Mouse (Mus musculus): ENCODE measurements around the gene Errfi1. TPM values are rescaled to one million over a fixed set of nuclear protein-coding genes. Genes with fewer than 3 reads are reported as not detected.
"Not testable (repeated sequence)": the region's sequence is repeated elsewhere in the genome, so short reads cannot be mapped to it uniquely, and the experiment has no call there.

The Errfi1 gene
- polyA plus RNA-seq, 1 experiment from 2014 or later: 26.9 TPM

- H3K4me1 ChIP-seq: peaks cover 29% of the 10 kb centered on the region
- no peak for ATAC-seq (ENCODE audit: insufficient number of reproducible peaks, insufficient read depth, low FRiP score, low TSS enrichment)
- WGBS: 80% methylated on average over 6 of the region's 6 CpGs
Measured at GRCm38 (mm10) chr4:150868161-150868560, 14.4 kb downstream of the Errfi1 start.

GRCm38 (mm10) chr4:150868859-150869258 lies 15.1 kb downstream of the Errfi1 start:
- ATAC-seq (ENCODE audit: insufficient number of reproducible peaks, insufficient read depth, low FRiP score, low TSS enrichment): no peak
- H3K4me2 ChIP-seq (replicated peaks): no peak overlapping the region
- peaks cover 25% of the 10 kb centered on the region for H3K4me1 ChIP-seq
- no peaks in the 10 kb centered on the region for H3K27me3 ChIP-seq
- no peak overlapping the region for H3K27ac ChIP-seq
- H3K9me3 ChIP-seq: no peaks in the 10 kb centered on the region
- WGBS: 79% methylated on average over 2 of the region's 2 CpGs
- no peak overlapping the region for H3K9ac ChIP-seq
- no peak overlapping the region for H3K4me3 ChIP-seq
- H3K36me3 ChIP-seq: peaks cover 29% of the 10 kb centered on the region

More at GRCm38 (mm10) chr4:150868161-150868560, 14.4 kb downstream of the Errfi1 start:
- Histone ChIP-seq H3K9ac (no peak overlapping the region), H3K27ac (no peak overlapping the region), H3K4me2 (replicated peaks) (no peak overlapping the region), H3K9me3 (no peaks in the 10 kb centered on the region), H3K4me3 (no peak overlapping the region), H3K36me3 (peaks cover 29% of the 10 kb centered on the region), H3K27me3 (no peaks in the 10 kb centered on the region)

GRCm38 (mm10) chr4:150869276-150870197 lies 15.8 kb downstream of the Errfi1 start:
- H3K4me3 ChIP-seq: no peak overlapping the region
- H3K27me3 ChIP-seq: no peaks in the 10 kb centered on the region
- H3K4me2 ChIP-seq (replicated peaks): no peak overlapping the region
- peaks cover 29% of the 10 kb centered on the region for H3K36me3 ChIP-seq
- no peaks in the 10 kb centered on the region for H3K9me3 ChIP-seq
- WGBS: 65% methylated on average over 17 of the region's 17 CpGs
- H3K4me1 ChIP-seq: peaks cover 25% of the 10 kb centered on the region
- no peak for ATAC-seq (ENCODE audit: insufficient number of reproducible peaks, insufficient read depth, low FRiP score, low TSS enrichment)
- peak overlapping the region; percentile 54; the same call in 1 of the 2 replicates for H3K27ac ChIP-seq
- no peak overlapping the region for H3K9ac ChIP-seq

DNA sequence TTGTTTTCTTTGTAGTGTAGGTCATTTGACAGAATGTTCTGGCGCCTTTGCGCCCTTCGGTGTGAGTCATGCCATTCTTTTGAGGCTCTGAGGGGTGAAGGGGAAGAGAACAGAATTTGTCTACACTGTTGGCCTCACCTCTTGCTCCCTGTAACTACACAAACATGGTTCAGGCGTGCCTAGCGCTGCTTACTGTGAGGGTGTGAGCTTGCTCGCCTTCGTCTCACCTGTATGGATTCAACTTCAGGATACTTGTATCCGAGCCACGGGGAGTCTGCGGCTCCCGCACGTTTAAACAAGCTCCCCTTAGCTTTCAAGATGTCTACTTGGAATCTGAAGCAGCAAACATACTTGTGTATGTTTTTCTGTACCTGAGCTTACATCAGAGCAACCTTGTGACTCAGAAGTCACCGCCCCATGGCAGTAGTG lies 17.3 kb downstream of the Errfi1 start:
- H3K27me3 ChIP-seq: no peaks in the 10 kb centered on the region
- H3K27ac ChIP-seq: peak overlapping the region; percentile 73; the same call in 1 of the 2 replicates
- no peaks in the 10 kb centered on the region for H3K9me3 ChIP-seq
- ATAC-seq (ENCODE audit: insufficient number of reproducible peaks, insufficient read depth, low FRiP score, low TSS enrichment): no peak
- H3K36me3 ChIP-seq: peaks cover 22% of the 10 kb centered on the region
- H3K4me1 ChIP-seq: peaks cover 25% of the 10 kb centered on the region
- no peak overlapping the region for H3K4me2 ChIP-seq (replicated peaks)
- no peak overlapping the region for H3K9ac ChIP-seq
- no peak overlapping the region for H3K4me3 ChIP-seq
- 78% methylated on average over 13 of the region's 13 CpGs for WGBS

- H3K4me1 ChIP-seq: peaks cover 25% of the 10 kb centered on the region
- peaks cover 17% of the 10 kb centered on the region for H3K36me3 ChIP-seq
- H3K27me3 ChIP-seq: no peaks in the 10 kb centered on the region
- no peak overlapping the region for H3K9ac ChIP-seq
- H3K4me2 ChIP-seq (replicated peaks): peak overlapping the region; percentile 6; the same call in 1 of the 2 replicates
- no peak overlapping the region for H3K4me3 ChIP-seq
- H3K9me3 ChIP-seq: no peaks in the 10 kb centered on the region
- whole genome bisulfite sequencing: 17% methylated on average over 10 of the region's 10 CpGs
- ATAC-seq (ENCODE audit: insufficient number of reproducible peaks, insufficient read depth, low FRiP score, low TSS enrichment): peak; percentile 73
- H3K27ac ChIP-seq: peak overlapping the region; percentile 73
Measured at GRCm38 (mm10) chr4:150871392-150872138, 17.8 kb downstream of the Errfi1 start.

DNA sequence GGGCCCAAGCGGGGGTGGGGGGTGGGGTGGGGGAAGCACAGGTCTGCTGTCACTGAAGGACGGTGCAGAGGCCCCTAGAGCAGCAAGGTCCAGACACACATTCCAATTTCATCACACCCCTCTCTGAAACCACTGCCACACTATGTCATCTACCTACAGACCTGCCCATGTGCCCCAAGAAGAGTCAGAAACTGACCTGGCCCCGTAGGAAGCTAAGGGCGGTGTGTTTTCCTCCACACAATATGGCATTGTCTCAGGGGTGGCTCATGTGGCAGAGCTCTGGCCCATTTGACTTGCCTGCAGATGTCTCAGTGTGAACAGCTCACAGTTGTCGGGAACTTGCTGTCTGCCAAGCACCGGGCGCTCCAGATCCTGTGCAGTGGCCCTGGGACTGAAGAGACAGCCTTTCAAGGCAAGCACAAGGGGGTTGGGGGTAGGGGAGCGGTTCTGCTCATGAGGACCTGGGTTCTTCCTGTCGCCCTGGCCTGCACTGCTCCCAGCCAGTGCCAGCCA lies 18.5 kb downstream of the Errfi1 start:
- no peak overlapping the region for H3K4me3 ChIP-seq
- 0 out of 2 replicates have a peak overlapping the region, but pooled peaks have one; percentile 30 for H3K9ac ChIP-seq
- peak; percentile 35; the same call in 1 of the 2 replicates for ATAC-seq (ENCODE audit: insufficient number of reproducible peaks, insufficient read depth, low FRiP score, low TSS enrichment)
- no peaks in the 10 kb centered on the region for H3K27me3 ChIP-seq
- H3K27ac ChIP-seq: peak overlapping the region; percentile 73
- H3K4me2 ChIP-seq (replicated peaks): peak overlapping the region; percentile 6; the same call in 1 of the 2 replicates
- no peaks in the 10 kb centered on the region for H3K9me3 ChIP-seq
- 12% methylated on average over 9 of the region's 9 CpGs for WGBS
- H3K36me3 ChIP-seq: peaks cover 10% of the 10 kb centered on the region
- H3K4me1 ChIP-seq: peaks cover 25% of the 10 kb centered on the region

DNA sequence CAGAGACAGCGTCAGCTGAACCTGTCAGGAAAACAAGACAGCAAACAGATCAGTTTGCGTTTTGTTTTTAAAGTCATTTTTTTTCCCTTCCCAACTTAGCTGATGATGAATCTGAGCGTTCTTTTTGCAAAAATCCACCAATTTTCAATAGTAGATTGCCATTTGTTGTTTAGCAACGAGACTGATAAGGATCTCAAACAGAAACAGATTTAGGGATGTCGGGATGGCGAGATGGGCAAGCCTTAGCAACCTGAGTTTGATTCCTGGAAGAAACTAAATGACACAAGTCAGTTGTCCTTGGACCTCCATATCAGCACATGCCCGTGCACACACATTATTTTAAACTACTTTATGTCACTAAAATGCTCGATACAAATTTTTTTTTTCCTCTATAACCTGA lies 19.0 kb downstream of the Errfi1 start:
- Histone ChIP-seq H3K9ac (0 out of 2 replicates have a peak overlapping the region, but pooled peaks have one; percentile 30), H3K4me3 (no peak overlapping the region), H3K4me1 (peaks cover 25% of the 10 kb centered on the region), H3K4me2 (replicated peaks) (peak overlapping the region; percentile 6; the same call in 1 of the 2 replicates), H3K27ac (peak overlapping the region; percentile 73), H3K9me3 (no peaks in the 10 kb centered on the region), H3K27me3 (no peaks in the 10 kb centered on the region), H3K36me3 (peaks cover 6% of the 10 kb centered on the region)
- no peak for ATAC-seq (ENCODE audit: insufficient number of reproducible peaks, insufficient read depth, low FRiP score, low TSS enrichment)
- 58% methylated on average over 8 of the region's 8 CpGs for WGBS

- not testable (repeated sequence) for H3K4me3 ChIP-seq; H3K9ac ChIP-seq; H3K36me3 ChIP-seq; H3K4me2 ChIP-seq (replicated peaks); H3K27me3 ChIP-seq; H3K27ac ChIP-seq; ATAC-seq (ENCODE audit: insufficient number of reproducible peaks, insufficient read depth, low FRiP score, low TSS enrichment)
- Histone ChIP-seq H3K9me3 (peaks cover 14% of the 10 kb centered on the region), H3K4me1 (peaks cover 23% of the 10 kb centered on the region)
- 81% methylated on average over 4 of the region's 4 CpGs for WGBS
Measured at GRCm38 (mm10) chr4:150874416-150874815, 20.7 kb downstream of the Errfi1 start.

DNA sequence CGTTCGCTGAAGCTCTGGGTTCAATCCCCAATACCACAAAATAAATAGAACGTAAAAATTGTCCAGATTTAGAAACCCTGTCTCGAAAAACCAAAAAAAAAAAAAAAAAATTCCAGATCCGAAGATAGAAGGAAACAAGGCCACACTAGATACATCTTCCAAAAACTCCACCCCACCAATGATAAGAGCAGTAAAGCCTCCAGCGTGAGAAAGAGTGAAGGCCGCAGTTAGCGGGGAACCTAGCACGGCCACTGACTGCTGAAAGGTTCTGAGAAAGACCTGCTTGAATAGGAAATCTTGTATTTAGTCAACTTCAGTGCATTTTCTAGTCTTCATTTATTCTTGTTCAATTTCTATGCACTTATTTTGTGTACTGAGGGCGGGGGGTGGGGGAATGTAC lies 21.7 kb downstream of the Errfi1 start:
- Histone ChIP-seq H3K36me3 (no peaks in the 10 kb centered on the region), H3K4me3 (no peak overlapping the region), H3K9ac (no peak overlapping the region), H3K4me2 (replicated peaks) (no peak overlapping the region), H3K9me3 (peaks cover 24% of the 10 kb centered on the region), H3K4me1 (peaks cover 17% of the 10 kb centered on the region), H3K27ac (no peak overlapping the region), H3K27me3 (no peaks in the 10 kb centered on the region)
- no peak for ATAC-seq (ENCODE audit: insufficient number of reproducible peaks, insufficient read depth, low FRiP score, low TSS enrichment)
- WGBS: 87% methylated on average over 10 of the region's 10 CpGs

GRCm38 (mm10) chr4:150879631-150880030 lies 25.9 kb downstream of the Errfi1 start:
- WGBS: 92% methylated on average over 22 of the region's 22 CpGs
- Histone ChIP-seq H3K4me2 (replicated peaks) (no peak overlapping the region), H3K27me3 (no peaks in the 10 kb centered on the region), H3K9me3 (peaks cover 27% of the 10 kb centered on the region), H3K36me3 (no peaks in the 10 kb centered on the region), H3K4me3 (no peak overlapping the region), H3K27ac (no peak overlapping the region), H3K9ac (no peak overlapping the region), H3K4me1 (no peaks in the 10 kb centered on the region)
- no peak for ATAC-seq (ENCODE audit: insufficient number of reproducible peaks, insufficient read depth, low FRiP score, low TSS enrichment)

DNA sequence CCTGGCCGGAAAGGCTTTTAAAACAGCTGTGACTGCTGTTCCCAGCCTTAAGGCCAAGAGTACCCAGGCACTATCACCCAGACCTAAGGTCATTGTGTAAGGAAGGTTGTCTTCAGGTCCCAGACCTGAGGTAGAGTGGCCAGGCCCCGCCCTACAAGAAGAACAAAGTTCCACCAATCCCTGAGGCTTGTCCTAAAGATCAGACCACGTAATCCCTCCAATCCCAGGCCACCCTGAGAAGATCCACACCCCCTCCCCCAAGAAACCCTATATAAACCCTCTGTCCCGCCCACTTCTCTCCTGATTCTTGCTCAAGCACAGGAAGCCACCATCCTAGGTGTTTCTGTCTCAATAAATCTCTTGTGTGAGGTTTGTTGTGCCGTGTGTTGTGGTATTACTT lies 26.6 kb downstream of the Errfi1 start:
- Histone ChIP-seq H3K27ac (no peak overlapping the region), H3K9ac (no peak overlapping the region), H3K4me3 (no peak overlapping the region), H3K4me1 (no peaks in the 10 kb centered on the region), H3K36me3 (no peaks in the 10 kb centered on the region), H3K27me3 (no peaks in the 10 kb centered on the region), H3K4me2 (replicated peaks) (no peak overlapping the region), H3K9me3 (peaks cover 27% of the 10 kb centered on the region)
- ATAC-seq (ENCODE audit: insufficient number of reproducible peaks, insufficient read depth, low FRiP score, low TSS enrichment): no peak
- 83% methylated on average over 5 of the region's 5 CpGs for WGBS

Data from embryonic facial prominence, embryonic 12.5 days (tissue).